Mouse (Mus musculus): ENCODE data around the gene S100a8. TPM values are rescaled to one million over a fixed set of nuclear protein-coding genes. Genes with fewer than 3 reads are reported as not detected.

The S100a8 gene
- 1.4 and 2.0 TPM in 2 replicates for polyA plus RNA-seq (2021; fragmentation: Nextera tagmentation)
- long read RNA-seq, experiment 1, partial matches to known transcripts, result 0 of 1 reads
- long read RNA-seq, experiment 1, other reads (novel, unspliced or antisense), result 0 of 1 reads
- long read RNA-seq, experiment 2, result 0 reads

GRCm38 (mm10) chr3:90668846-90669245 lies at the start of gene S100a8:
S100a8 (plus strand) TSS chr3:90668978.

GRCm38 (mm10) chr3:90653717-90654116 lies 15.1 kb upstream of the S100a8 start, which contains the start of gene S100a7a:
S100a7a (plus strand) TSS chr3:90654017.

GRCm38 (mm10) chr3:90695613-90696012 lies 26.8 kb downstream of the S100a8 start, which contains the start of gene S100a9:
S100a9 (minus strand) TSS chr3:90695721.

Other genes with a start within 250 kb of the S100a8 start
- 10.8 and 12.5 TPM in 2 replicates for gene Ints3, start 235.4 kb upstream of the S100a8 start, polyA plus RNA-seq (2021; fragmentation: Nextera tagmentation)
- gene Npr1, start 203.1 kb upstream of the S100a8 start, polyA plus RNA-seq (2021; fragmentation: Nextera tagmentation), result 0.73 and 0.85 TPM in 2 replicates
- 69.5 and 88.4 TPM in 2 replicates for gene Ilf2, start 192.9 kb upstream of the S100a8 start, polyA plus RNA-seq (2021; fragmentation: Nextera tagmentation)
- 82.3 and 99.2 TPM in 2 replicates for gene Snapin, start 177.9 kb upstream of the S100a8 start, polyA plus RNA-seq (2021; fragmentation: Nextera tagmentation)
- 96.5 and 106 TPM in 2 replicates for gene Chtop, start 159.5 kb upstream of the S100a8 start, polyA plus RNA-seq (2021; fragmentation: Nextera tagmentation)
- 326 TPM in 2 replicates for gene S100a1, start 154.6 kb upstream of the S100a8 start, polyA plus RNA-seq (2021; fragmentation: Nextera tagmentation)
- gene S100a13, start 154.5 kb upstream of the S100a8 start, polyA plus RNA-seq (2021; fragmentation: Nextera tagmentation), result 149 and 180 TPM in 2 replicates
- gene S100a14, start 142.1 kb upstream of the S100a8 start, polyA plus RNA-seq (2021; fragmentation: Nextera tagmentation), result not detected in 2 replicates
- 168 and 195 TPM in 2 replicates for gene S100a16, start 131.7 kb upstream of the S100a8 start, polyA plus RNA-seq (2021; fragmentation: Nextera tagmentation)
- gene S100a3, start 108.4 kb upstream of the S100a8 start, polyA plus RNA-seq (2021; fragmentation: Nextera tagmentation), result 2.1 and 3.0 TPM in 2 replicates
- not detected in 2 replicates for gene S100a2, start 78.7 kb upstream of the S100a8 start, polyA plus RNA-seq (2021; fragmentation: Nextera tagmentation)
- gene Gm42674, start 67.1 kb upstream of the S100a8 start, polyA plus RNA-seq (2021; fragmentation: Nextera tagmentation), result not detected in 2 replicates
- 4.3 and 6.4 TPM in 2 replicates for gene S100a4, start 65.2 kb upstream of the S100a8 start, polyA plus RNA-seq (2021; fragmentation: Nextera tagmentation)
- gene S100a5, start 60.5 kb upstream of the S100a8 start, polyA plus RNA-seq (2021; fragmentation: Nextera tagmentation), result 0.60 TPM in 1 of 2 replicates, not detected in the other
- gene S100a6, start 56.1 kb upstream of the S100a8 start, polyA plus RNA-seq (2021; fragmentation: Nextera tagmentation), result 92.6 and 97.3 TPM in 2 replicates
- gene S100a7a, start 15.0 kb upstream of the S100a8 start, polyA plus RNA-seq (2021; fragmentation: Nextera tagmentation), result 0.16 and 0.31 TPM in 2 replicates
- gene S100a9, start 26.7 kb downstream of the S100a8 start, polyA plus RNA-seq (2021; fragmentation: Nextera tagmentation), result 0.77 TPM in 1 of 2 replicates, not detected in the other
- not detected in 2 replicates for gene Pglyrp4, start 57.9 kb downstream of the S100a8 start, polyA plus RNA-seq (2021; fragmentation: Nextera tagmentation)
- not detected in 2 replicates for gene Gm5849, start 108.9 kb downstream of the S100a8 start, polyA plus RNA-seq (2021; fragmentation: Nextera tagmentation)

All from left cerebral cortex, adult 6 months (tissue).